Mouse (Mus musculus) megakaryocyte progenitor cell, adult 5-6 weeks (primary cell): ENCODE results near the gene Ror2. TPM values are rescaled to one million over a fixed set of nuclear protein-coding genes. Genes with fewer than 3 reads are reported as not detected.
A peak's percentile ranks its signal among the peaks of the same experiment; 100 is the strongest.
"Not testable (repeated sequence)": the region's sequence is repeated elsewhere in the genome, so short reads cannot be mapped to it uniquely, and the experiment has no call there.

Experiments
- ATAC-seq: replicated peaks from 2 replicates; pipeline ENCODE4 v1.8.0; 2016; ENCODE audit warnings: mild to moderate bottlenecking, moderate TSS enrichment, inconsistent platforms; ENCODE audit not compliant: poor library complexity
- total RNA-seq, 2 experiments: library from RNA; stranded (forward) in 1 of 2; stranded (reverse) in 1 of 2; fragments of 157-497, 149-512 nt in 1 of 2; fragments of 200-1000 nt in 1 of 2; gene quantifications; 2 replicates each; pipeline versions ENCODE4 v1.2.3 to v1.2.4; 2015 to 2017

The Ror2 gene
- total RNA-seq (2015) (not detected in 2 replicates), total RNA-seq (2017) (0.14 TPM in 1 of 2 replicates, not detected in the other)

DNA sequence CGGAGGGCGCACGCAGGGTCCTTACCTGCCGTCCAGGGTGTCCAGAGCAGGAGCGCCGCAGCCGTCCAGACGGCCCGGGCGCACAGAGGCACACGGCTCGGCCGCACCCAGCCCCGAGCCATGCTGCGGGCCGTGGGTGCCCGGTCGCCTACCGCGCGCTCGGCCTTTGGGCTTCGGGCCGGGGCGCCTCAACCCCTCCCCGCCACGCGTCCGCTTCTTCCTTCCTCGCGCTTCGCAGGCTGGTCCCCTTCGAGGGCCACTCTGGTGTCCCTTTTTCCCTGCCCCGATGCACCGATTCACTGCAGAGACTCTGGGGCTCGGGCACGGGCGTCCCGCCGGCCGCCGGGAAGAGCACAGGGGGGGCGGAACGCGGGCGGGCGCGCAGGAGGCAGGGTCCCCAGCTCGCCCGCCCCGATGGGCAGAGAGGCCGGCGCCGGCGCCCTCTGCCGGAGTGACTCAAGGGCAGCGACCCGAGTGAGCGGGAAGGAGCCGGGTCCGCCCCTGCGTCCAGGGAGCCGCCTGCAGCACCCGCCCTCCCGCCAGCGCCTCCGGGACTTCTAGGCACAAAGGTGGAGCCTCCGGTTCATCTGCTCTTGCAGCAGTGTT is at the start of gene Ror2:
Ror2 (minus strand) TSS at position 369 of the 606 bp plus-strand sequence.
- ATAC-seq = peak; percentile 39; the same call in 1 of the 2 replicates

DNA sequence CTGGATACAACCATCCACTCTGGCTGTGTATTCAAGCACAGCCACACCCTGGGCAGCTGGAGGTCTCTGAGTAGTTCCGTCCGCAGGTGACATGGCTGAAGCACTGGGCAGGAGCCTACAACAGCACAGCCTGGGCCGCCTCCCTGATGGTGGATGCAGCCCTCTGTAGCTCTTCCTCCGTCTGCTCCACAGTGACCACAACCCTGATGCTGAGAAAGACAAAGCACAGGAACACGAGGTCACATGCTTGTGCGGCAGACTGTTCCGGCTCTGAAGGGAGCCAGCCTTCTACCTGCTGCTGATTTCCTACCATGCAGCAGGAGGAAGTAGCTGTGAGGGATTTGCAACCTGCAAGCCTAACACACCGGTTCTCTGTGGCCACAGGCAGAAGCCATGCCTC is 47.8 kb upstream of the Ror2 start:
- ATAC-seq = peak; percentile 34; the same call in 1 of the 2 replicates

DNA sequence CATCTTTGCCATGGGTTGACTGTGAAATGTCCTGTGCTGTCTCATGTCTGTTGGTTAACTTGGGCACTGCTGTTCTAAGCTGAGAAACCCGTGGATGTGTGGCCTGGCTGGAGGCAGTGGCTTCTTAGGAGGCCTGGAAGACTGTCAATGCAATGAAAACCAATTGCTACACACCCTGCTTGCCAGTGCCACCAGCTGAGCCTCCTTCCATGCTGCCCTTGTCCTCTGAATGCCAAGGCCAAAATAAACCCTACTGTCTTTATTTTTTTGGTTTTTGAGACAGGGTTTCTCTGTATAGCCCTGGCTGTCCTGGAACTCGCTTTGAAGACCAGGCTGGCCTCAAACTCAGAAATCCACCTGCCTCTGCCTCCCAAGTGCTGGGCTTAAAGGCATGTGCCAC is 44.3 kb upstream of the Ror2 start:
- no peak for ATAC-seq

- ATAC-seq = no peak
Observed at GRCm38 (mm10) chr13:53325531-53325930, 39.6 kb upstream of the Ror2 start.

DNA sequence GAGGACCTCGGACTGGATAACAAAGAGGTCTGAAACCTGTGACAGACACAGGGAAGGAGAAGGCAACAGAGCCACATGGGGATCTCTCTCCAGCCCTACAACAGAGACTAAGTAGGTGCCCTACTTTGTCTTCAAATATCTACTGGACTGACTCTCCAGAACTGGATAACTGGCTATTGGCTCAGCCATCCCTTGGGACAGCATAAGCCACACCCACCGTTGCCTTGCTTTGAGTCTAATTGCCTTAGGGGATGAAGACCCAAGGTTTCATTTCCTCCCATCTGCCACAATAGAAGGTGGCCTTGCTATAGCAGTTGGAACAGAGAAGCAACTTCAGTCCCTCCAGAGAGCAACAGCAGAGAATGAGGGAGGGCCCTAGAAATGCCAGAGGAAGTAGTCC is 37.7 kb upstream of the Ror2 start:
- no peak for ATAC-seq

DNA sequence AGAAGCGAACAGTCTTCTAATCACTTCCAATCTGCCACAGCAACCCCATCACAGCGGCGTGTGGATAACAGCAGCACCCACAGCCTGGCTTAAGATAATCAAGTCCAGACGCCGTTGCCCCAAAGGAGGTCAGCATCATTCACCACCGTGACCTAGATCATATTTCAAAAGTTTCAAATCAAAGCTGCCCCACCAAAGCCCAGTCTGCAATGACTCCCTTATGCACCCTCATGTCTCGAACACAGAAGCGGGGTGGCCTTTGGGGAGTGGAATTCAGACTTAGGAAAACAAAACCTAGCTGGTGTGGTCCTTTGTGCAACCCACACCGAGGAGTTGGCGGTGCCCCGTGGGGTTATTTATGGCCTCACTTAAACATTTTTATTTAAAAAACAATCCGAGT is 35.0 kb upstream of the Ror2 start:
- ATAC-seq = no peak

DNA sequence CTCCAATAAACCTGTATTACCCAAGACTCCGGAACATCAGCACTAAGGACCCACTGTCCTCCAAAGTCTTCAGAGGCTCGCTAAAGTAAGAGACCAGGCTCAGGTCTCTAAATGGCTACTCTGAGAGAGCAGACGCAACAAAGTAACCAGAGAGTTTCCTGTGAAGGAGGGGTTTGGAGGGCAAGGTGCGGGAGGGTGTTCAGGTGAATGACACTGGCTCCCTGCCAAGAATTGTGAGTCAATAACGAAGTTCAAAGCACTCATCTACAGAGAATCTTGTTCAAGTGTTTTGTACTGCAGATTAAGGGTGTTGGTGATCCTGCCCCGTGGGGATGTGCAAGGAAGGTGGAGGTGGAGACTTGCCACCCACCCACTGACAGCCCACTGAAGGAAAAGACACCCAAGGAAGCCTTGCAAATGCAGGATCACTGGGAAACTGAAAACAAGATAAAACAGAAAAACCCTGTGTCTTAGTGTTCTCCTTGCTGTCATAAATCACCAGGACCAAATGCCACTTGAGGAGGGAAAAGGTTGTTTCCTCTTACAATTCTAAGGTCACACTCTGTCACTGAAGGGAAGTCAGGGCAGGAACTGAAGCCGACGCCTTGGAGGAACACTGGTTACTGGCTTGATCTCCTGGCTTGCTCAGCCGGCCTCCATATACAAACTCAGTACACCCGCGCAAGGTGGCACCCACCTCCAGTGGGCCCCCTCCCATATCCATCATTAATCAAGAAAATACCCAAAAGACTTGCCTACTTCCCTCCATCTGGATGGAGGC is 30.8 kb upstream of the Ror2 start:
- ATAC-seq = no peak

GRCm38 (mm10) chr13:53315757-53316156 is 29.8 kb upstream of the Ror2 start:
- not testable (repeated sequence) for ATAC-seq

DNA sequence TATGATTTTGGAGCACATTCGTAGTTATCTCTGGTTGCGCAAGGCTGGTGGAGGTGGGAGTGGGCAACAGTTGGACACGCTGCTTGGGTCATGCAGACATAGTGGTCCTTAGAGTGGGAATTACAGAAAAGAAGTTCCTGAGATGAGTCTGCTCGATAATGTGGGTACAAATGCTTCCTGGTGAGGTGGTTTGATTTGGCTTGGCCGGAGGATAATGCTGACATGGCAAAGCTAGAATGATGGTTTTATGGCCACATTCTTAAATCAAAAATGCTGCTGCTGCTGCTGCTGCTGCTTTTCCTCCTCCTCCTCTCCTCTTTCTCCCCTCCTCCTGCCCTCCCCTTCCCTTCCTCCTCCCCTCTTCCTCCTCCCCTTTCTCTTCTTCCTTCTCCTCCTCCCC is 24.5 kb upstream of the Ror2 start:
- no peak for ATAC-seq

DNA sequence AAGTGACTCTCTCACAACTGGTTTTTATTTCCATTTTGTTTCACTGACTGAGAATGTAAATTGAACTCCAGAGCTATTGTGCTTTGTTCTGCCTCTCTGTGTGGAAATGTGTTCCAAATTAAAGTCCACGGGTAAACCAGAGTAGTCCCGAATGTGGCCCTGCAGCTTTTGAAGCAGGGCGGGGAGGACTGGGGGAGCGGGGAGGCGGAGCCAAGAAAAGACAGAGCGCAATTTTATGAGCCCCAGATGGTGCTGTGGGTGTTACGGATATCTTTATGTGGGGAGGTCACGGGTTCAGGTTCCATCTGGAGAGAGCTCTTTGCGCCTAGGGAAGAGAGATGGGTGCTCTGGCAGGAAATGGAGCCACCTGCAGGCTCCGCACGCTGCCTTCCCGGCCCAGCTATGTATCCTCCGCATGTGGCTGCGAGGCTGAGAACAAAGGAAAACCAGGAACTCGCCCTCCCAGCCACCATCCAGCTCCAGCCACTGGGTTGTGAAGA is 23.8 kb upstream of the Ror2 start:
- ATAC-seq = no peak

DNA sequence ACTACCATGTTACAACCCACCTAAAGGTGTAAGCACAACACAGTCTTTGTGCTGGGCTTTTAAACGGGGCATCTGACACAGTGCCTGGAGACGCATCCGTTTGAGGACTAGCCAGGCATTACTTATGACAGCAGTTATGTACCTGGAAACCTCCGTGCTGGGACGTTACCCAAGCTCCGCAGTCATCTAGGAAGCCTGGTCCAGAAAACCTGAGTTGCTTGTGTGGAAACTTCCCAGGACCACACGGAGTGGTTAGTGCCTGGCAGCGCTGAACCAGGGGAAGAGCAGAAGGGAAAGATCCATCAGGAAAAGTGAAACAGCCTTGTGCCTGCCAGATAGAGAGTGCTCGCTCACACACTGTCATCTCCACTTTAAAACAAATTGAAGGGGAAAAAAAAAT is 23.2 kb upstream of the Ror2 start:
- no peak for ATAC-seq

DNA sequence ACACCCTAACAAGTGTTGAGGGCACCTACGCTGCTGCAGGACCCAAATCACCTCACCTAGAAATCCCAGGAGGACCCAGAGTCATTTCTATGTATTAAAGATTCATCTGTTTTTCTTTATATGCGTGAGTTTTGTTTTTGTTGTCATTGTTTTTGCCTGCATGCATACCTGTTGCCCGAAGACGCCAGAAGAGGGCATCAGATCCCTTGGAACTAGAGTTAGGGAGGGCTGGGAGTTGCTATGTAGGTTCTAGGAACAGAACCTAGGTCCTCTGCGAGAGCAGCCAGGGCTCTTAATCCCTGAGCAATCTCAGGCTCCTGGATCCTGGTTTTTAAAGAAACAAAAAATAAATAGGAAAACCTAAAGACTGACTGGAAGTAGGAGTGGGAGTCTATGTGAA is 20.9 kb upstream of the Ror2 start:
- no peak for ATAC-seq

DNA sequence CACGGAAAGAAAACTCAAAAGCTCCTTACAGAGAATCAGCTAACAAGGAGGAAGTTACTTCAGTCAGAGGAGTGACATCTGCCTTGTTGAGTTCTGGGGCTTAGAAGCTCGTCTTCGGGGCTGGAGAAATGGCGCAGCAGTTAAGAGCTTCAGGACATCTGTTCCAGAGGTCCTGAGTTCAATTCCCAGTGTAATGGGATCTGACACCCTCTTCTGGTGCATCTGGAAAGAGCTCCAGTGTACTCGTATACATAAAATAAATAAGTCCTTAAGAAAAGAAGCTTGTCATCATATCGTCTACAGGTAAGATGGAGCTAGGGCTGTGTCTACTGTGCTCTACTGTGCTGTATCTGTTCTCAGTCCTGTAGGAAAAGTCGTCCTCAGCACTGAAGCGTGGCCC is 19.3 kb upstream of the Ror2 start:
- ATAC-seq = no peak

GRCm38 (mm10) chr13:53302688-53303087 is 16.8 kb upstream of the Ror2 start:
- no peak for ATAC-seq

GRCm38 (mm10) chr13:53293065-53293464 is 7.1 kb upstream of the Ror2 start:
- no peak for ATAC-seq

DNA sequence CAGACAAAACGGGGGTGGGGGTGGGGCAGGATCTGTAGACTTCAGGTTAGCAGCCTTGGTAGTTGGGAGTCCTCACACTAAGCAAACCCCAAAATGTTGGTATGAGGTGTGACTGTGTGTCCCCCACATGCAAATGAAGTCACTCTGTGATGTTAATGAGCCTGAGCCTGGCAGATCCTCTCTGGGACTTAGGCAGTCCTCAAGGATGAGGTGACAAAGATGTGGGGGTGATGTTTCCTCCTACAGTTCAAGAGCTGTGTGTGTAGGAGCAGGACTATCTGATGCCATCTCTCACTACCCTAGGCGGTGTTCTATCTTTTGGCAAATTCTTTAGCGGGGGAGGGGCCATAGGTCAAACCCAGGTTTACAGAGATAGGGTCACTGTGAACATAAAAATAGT is 6.3 kb upstream of the Ror2 start:
- no peak for ATAC-seq

- no peak for ATAC-seq
Observed at GRCm38 (mm10) chr13:53285261-53285755, 616 bp downstream of the Ror2 start.

- ATAC-seq = no peak
Observed at GRCm38 (mm10) chr13:53284740-53285191, 1.2 kb downstream of the Ror2 start.

DNA sequence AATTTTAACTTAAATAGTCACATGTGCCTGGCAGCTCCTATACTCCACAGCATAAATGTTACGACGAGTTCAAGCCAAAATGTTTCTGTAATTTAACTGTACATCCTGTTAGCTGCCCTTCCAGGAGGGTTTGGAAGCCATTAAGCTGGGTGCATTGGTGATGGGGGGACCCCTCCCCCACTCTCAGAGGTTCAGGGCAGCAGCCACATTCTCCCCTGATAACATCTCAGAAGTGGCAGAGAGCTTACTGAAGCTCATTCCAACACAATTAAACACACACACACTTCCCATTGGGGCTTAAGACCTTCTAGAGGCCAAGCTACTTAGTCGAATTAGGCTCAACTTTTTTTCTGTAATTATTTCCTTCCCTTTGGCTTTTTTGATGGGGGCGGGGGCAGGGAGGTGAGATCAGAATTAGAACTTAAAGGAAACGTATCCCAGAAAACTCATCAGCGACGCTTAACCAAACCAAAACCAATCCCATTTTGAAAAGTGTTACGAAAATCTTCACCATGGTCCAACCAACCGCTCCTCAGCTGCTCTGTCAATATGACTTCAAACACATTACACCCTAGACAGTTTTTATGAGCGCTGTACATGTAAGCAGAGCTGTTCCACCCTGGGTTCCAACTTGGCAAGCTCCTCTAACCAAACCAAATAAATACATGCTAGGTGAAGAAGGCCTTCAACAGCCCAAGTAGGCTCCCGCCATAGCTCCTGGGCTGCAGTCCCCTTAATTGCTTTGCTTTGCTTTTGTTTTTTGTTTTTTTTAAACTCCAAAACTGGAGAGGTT is 4.1 kb downstream of the Ror2 start:
- ATAC-seq = no peak

DNA sequence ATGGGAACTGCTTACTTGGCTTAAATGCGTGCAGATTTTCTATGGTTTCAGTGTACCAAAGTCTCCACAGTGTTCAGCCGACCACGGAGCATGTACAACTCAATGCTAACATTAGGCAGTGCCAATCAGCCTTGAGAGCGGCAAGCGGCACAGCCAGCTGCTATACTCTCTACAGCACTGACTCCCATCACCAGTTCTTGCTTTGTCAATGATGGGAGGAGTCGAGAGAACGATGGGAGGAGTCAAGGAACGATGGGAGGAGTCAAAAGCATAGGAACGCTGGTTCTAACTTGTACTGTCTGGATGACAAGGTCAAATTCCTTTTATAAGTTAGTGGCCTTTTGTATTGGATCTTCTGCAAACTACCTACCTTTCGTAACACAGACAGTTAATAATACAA is 7.0 kb downstream of the Ror2 start:
- ATAC-seq = no peak

DNA sequence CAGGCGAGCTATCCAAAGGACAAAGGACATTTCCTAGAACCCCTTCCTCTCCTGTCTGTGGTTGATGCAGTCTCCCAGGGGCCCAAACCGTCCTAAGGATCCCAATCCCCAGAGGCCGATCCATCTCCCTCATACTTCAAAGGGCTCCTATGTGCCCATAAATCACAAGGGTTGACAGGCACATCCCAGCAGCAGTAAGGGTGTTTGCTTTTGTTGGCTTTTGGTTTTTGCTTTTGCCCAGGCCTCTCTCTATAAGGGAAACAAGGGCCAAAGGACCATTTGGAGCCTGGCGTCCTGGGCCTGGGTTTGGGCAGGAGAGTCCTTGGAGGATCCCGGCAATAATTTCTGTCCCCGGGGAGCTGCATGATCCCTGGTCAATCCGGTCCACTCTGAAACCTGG is 9.5 kb downstream of the Ror2 start:
- ATAC-seq = no peak
